Mouse (Mus musculus): ENCODE measurements around the gene Tor3a.

- no peak for TF ChIP-seq CTCF (IDR thresholded peaks at IDR 0.05; ENCODE audit: low read depth)
- no peak for TF ChIP-seq EP300 (IDR thresholded peaks at IDR 0.05; ENCODE audit: low read depth)
These were observed 53.8 kb downstream of the Tor3a start for GRCm38 (mm10) chr1:156620292-156620909.
